Mouse (Mus musculus) limb, embryonic 14.5 days (tissue): ENCODE results near the gene Gfer. TPM values are rescaled to one million over a fixed set of nuclear protein-coding genes. Genes with fewer than 3 reads are reported as not detected.
A peak's percentile ranks its signal among the peaks of the same experiment; 100 is the strongest.

ENCODE experiments used
- ATAC-seq: fragments of 200-750 bp; cut with Nextera tagmentation; 2 replicates; pipeline ENCODE4 v1.8.0; 2017; ENCODE audit warnings: low read depth, moderate number of reproducible peaks, moderate TSS enrichment; ENCODE audit not compliant: low FRiP score
- DNase-seq: peaks from one replicate; pipeline ENCODE4 v3.0.0-alpha.2; 2015; ENCODE audit warnings: low spot score
- H3K27ac ChIP-seq: fragments of 300-500 bp; sonication (generic); replicated peaks from 2 replicates; pipeline ENCODE4 v1.5.1; 2014; ENCODE audit warnings: low read depth, mild to moderate bottlenecking, low read length, moderate library complexity, mixed read lengths
- H3K27me3 ChIP-seq: fragments of 300-500 bp; sonication (generic); 2 replicates; pipeline ENCODE4 v1.6.1; 2014; ENCODE audit warnings: low read length, mixed read lengths; ENCODE audit not compliant: control insufficient read depth, insufficient read depth
- H3K36me3 ChIP-seq: fragments of 300-500 bp; sonication (generic); 2 replicates; pipeline ENCODE4 v1.6.1; 2014; ENCODE audit warnings: mild to moderate bottlenecking, low read length, moderate library complexity, mixed read lengths; ENCODE audit not compliant: control insufficient read depth, insufficient read depth
- H3K4me1 ChIP-seq: fragments of 300-500 bp; sonication (generic); 2 replicates; pipeline ENCODE4 v1.6.1; 2014; ENCODE audit warnings: antibody characterized with exemption, low read length, mixed read lengths; ENCODE audit not compliant: control insufficient read depth, insufficient read depth
- H3K4me2 ChIP-seq: fragments of 300-500 bp; sonication (generic); replicated peaks from 2 replicates; pipeline ENCODE4 v1.6.1; 2014; ENCODE audit warnings: low read depth, mild to moderate bottlenecking, low read length, moderate library complexity; ENCODE audit not compliant: severe bottlenecking
- H3K4me3 ChIP-seq: fragments of 300-500 bp; sonication (generic); replicated peaks from 2 replicates; pipeline ENCODE4 v1.5.1; 2014; ENCODE audit warnings: low read length
- H3K9ac ChIP-seq: fragments of 300-500 bp; sonication (generic); 2 replicates; pipeline ENCODE4 v1.6.1; 2014; ENCODE audit warnings: mild to moderate bottlenecking, low read depth, low read length, moderate library complexity; ENCODE audit not compliant: severe bottlenecking
- H3K9me3 ChIP-seq: fragments of 300-500 bp; sonication (generic); 2 replicates; pipeline ENCODE4 v1.6.1; 2016; ENCODE audit warnings: low read length; ENCODE audit not compliant: control insufficient read depth
- POLR2A ChIP-seq: fragments of 200-500 bp; IDR thresholded peaks from 2 replicates; pipeline ENCODE4 v1.8.0; 2012; ENCODE audit warnings: inconsistent platforms, mild to moderate bottlenecking, moderate library complexity, borderline replicate concordance; ENCODE audit not compliant: insufficient read depth, insufficient read length; ENCODE audit errors: extremely low read depth
- WGBS: fragments of 180-500 bp; shearing (Covaris S2); extraction: QIAGEN DNeasy Blood & Tissue Kit; methylation state at CpG from one replicate; pipeline ENCODE4 v1.1.7; 2014; 5-methylcytosine and 5-hydroxymethylcytosine counted together
- polyA plus RNA-seq, 2 experiments: library from polyadenylated mRNA; depleted of rRNA in 1 of 2; stranded (reverse) in 1 of 2; unstranded in 1 of 2; fragments of >200 nt; fragmentation: Nextera tagmentation in 1 of 2; extraction: Ambion mirVana in 1 of 2; gene quantifications; 2 replicates each; pipeline versions ENCODE4 v1.2.1 to v1.2.3; 2012 to 2014

Gene Gfer
- polyA plus RNA-seq, 2 experiments, result 34.2 to 38.6 TPM

- 87% methylated on average over 4 of the region's 4 CpGs for WGBS
- H3K36me3 ChIP-seq, result peaks cover 9% of the 10 kb centered on the region; the same call in 1 of the 2 replicates
- H3K27me3 ChIP-seq, result no peaks in the 10 kb centered on the region
- no peak overlapping the region for H3K27ac ChIP-seq
- peaks cover 10% of the 10 kb centered on the region for H3K4me1 ChIP-seq
- TF ChIP-seq POLR2A, result no peak
- no peak overlapping the region for H3K4me3 ChIP-seq
- no peak overlapping the region for H3K9ac ChIP-seq
- 0 out of 2 replicates have a peak overlapping the region, but pooled peaks have one; percentile 3 for H3K4me2 ChIP-seq
- no peaks in the 10 kb centered on the region for H3K9me3 ChIP-seq
- no peak for DNase-seq
- ATAC-seq, result no peak
Observed at GRCm38 (mm10) chr17:24738238-24738637, 42.3 kb upstream of the Gfer start.

- Histone ChIP-seq H3K4me2 (peak overlapping the region; percentile 82), H3K36me3 (peaks cover 9% of the 10 kb centered on the region; the same call in 1 of the 2 replicates), H3K9me3 (no peaks in the 10 kb centered on the region), H3K9ac (peak overlapping the region; percentile 74), H3K4me3 (peak overlapping the region; percentile 63), H3K27ac (no peak overlapping the region), H3K27me3 (no peaks in the 10 kb centered on the region), H3K4me1 (peaks cover 10% of the 10 kb centered on the region)
- TF ChIP-seq POLR2A, result no peak
- DNase-seq, result no peak
- no peak for ATAC-seq
- WGBS, result 30% methylated on average over 8 of the region's 8 CpGs
Observed at GRCm38 (mm10) chr17:24737135-24737810, 41.3 kb upstream of the Gfer start.

- ATAC-seq, result peak; percentile 98
- 1% methylated on average over 29 of the region's 29 CpGs for WGBS
Observed at GRCm38 (mm10) chr17:24736330-24737051, 40.5 kb upstream of the Gfer start, which contains the start of gene Msrb1. TSS of gene Msrb1 (plus strand) at chr17:24736642.

GRCm38 (mm10) chr17:24735446-24735845 is 39.5 kb upstream of the Gfer start:
- 0 out of 2 replicates have a peak overlapping the region, but pooled peaks have one; percentile 39 for H3K27ac ChIP-seq
- ATAC-seq, result no peak
- H3K9me3 ChIP-seq, result no peaks in the 10 kb centered on the region
- no peak overlapping the region for H3K4me3 ChIP-seq
- peak overlapping the region; percentile 82 for H3K4me2 ChIP-seq
- no peak overlapping the region for H3K9ac ChIP-seq
- H3K4me1 ChIP-seq, result peaks cover 10% of the 10 kb centered on the region
- 0 out of 2 replicates have a peak, but pooled peaks cover 5% of the 10 kb centered on the region for H3K36me3 ChIP-seq
- 85% methylated on average over 7 of the region's 7 CpGs for WGBS
- H3K27me3 ChIP-seq, result no peaks in the 10 kb centered on the region
- TF ChIP-seq POLR2A, result no peak
- DNase-seq, result no peak

More at GRCm38 (mm10) chr17:24736330-24737051, 40.5 kb upstream of the Gfer start, which contains the start of gene Msrb1:
- peak within 1 kb of the TSS; percentile 39; the same call in 1 of the 2 replicates for H3K27ac ChIP-seq
- H3K4me2 ChIP-seq, result peak within 1 kb of the TSS; percentile 82
- H3K9me3 ChIP-seq, result no peaks in the 10 kb centered on the region
- peak within 1 kb of the TSS; percentile 63 for H3K4me3 ChIP-seq
- H3K9ac ChIP-seq, result peak within 1 kb of the TSS; percentile 74
- DNase-seq, result peak; percentile 99
- no peaks in the 10 kb centered on the region for H3K27me3 ChIP-seq
- peaks cover 9% of the 10 kb centered on the region; the same call in 1 of the 2 replicates for H3K36me3 ChIP-seq
- H3K4me1 ChIP-seq, result peaks cover 10% of the 10 kb centered on the region
- no peak for TF ChIP-seq POLR2A

- no peaks in the 10 kb centered on the region for H3K36me3 ChIP-seq
- WGBS, result 73% methylated on average over 1 of the region's 1 CpGs
- DNase-seq (no peak), ATAC-seq (no peak)
- H3K4me3 ChIP-seq, result no peak overlapping the region
- no peak overlapping the region for H3K27ac ChIP-seq
- H3K4me2 ChIP-seq, result no peak overlapping the region
- TF ChIP-seq POLR2A, result no peak
- no peaks in the 10 kb centered on the region for H3K27me3 ChIP-seq
- H3K9ac ChIP-seq, result no peak overlapping the region
- peaks cover 10% of the 10 kb centered on the region for H3K4me1 ChIP-seq
- H3K9me3 ChIP-seq, result no peaks in the 10 kb centered on the region
Observed at GRCm38 (mm10) chr17:24734513-24734912, 38.6 kb upstream of the Gfer start.
